Mouse (Mus musculus): Measurements from ENCODE around the gene Ywhah.

Ywhah gene

DNA sequence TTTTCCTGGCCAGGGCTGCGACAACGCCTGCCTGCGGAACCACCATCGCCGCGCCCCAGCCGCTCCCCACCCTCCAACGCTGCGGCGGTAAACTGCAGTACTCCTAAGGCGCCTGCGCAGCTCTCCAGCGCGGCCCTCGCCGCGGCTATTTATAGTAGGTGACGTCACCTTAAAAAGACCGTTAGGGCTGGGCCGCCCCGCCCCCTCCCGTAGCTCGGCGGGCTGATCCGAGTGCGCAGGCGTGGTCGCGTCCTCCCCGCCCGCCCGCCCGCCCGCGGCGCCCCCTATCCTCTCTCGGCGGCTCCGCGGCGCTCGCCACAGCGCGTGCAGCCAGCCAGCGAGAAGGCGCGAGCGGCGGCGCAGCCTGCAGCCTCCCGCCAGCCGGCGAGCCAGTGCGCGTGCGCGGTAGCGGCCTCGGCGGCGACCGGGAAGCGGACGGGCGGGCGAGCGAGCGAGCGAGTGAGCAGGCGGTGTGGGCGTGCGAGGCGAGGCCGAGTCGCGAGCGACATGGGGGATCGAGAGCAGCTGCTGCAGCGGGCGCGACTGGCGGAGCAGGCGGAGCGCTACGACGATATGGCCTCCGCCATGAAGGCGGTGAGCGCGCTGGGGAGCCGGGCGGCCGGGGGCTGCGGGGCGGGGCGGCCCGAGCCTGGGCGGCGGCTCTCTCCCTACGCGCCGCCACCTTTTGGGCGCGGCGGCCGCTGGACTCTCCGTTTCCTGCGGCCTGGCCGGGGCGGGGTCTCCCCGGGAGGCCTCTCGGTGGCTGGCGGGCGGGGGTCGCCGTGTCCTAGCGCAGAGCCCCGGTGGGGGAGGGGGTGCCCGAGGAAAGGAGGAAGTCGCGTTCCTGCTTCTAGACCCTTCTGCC, at the start of gene Ywhah:
Gene Ywhah (plus strand): TSS at position 256 of the 865 bp plus-strand sequence.
- peak; percentile 98 for DNase-seq (ENCODE audit: low spot score)

DNA sequence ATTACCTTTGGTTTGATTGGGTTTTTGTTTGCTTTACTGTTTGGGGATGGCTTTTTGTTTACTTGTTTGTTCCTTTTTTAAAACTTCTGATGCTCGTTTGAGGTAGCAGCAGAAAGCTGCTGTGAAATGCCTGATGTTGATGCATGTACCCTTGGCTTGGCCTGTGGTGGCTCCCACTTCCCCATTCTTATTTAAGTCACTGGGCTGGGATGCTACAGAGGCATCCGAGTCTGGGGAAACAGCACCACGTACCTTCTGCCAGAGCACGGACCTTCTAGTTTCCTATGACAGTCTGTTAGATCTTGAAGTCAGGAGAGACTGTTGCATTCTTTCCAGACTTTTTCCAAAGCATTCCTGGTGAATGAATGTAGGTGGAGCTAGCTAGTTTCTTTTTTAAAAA, 42.1 kb upstream of the Ywhah start:
- DNase-seq (ENCODE audit: low spot score): no peak

GRCm38 (mm10) chr5:32977179-32977578, 41.4 kb upstream of the Ywhah start:
- no peak for DNase-seq (ENCODE audit: low spot score)

- DNase-seq (ENCODE audit: low spot score): no peak
Measured at GRCm38 (mm10) chr5:32985379-32985778, 33.2 kb upstream of the Ywhah start.

- no peak for DNase-seq (ENCODE audit: low spot score)
Measured at GRCm38 (mm10) chr5:32987873-32988272, 30.7 kb upstream of the Ywhah start.

DNA sequence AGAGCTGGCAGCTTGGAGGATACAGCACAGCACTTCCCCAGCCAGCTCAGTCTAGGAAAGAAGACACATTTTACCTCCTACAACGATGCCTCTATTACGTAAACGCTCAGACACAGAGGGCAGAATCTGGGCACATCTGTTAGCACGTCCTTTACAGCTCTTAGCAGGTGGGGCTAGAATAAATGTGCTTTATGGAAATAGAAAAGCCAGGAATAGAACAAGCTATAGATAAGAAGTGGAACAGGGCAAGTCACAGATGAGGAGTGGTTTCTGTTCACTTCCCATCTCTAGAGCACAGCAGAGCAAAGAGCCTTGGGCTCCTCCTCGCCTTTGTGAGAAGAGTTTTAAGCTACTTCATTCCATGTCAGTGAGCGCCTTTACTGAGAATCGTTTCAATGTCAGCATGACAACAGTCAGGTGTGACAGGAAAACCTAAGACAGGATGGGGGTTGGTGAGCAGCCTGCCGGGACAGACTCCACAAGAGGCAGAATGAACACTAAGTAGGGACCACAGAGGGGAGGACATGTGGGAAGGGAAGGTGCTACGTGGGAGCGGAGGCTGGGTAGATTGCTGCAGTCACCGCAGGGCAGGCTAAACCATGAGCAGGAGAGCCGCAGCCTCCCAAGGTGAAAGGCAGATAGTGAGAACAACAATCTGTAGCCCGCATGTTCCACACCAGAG, 28.5 kb upstream of the Ywhah start:
- peak; percentile 60 for DNase-seq (ENCODE audit: low spot score)

DNA sequence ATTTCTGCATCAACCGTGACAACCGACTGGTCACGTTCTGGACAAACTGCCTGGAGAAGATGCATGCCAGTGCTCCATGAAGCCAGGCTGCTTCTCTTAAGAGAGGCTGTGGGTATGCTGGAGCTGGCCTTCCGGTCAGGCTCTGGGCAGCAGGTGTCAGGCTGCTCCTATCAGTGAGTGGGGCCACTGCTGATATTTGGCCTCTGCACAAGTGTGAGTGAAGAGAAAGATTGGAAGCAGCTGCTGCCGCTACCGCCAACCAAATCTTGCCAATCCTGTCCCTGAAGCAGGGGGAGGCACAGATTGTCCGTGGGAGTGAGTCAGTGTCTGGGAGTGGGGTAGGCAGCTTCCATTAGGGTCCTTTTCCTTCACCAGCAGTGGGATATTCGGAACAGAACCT, 27.5 kb upstream of the Ywhah start:
- DNase-seq (ENCODE audit: low spot score): peak; percentile 88

DNA sequence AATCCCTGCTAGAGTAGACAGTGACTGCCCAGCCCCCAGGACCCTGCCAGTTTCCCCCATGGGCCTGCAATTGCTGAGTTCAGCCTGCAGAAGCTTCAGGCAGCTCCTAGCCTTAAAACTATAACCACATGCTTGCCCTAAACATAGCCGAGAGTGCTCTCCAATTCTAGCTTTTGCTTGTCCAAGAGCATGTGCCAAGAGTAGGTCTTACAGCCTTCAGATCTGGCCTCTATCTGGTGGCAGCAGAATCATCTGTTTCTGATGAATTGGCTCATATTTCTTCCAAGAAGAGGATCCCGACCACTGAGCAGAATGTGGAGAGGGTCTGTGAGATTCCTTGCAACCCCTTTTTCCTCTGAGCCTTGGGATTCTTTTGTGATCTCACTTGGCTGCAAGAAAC, 24.1 kb upstream of the Ywhah start:
- DNase-seq (ENCODE audit: low spot score): no peak

DNA sequence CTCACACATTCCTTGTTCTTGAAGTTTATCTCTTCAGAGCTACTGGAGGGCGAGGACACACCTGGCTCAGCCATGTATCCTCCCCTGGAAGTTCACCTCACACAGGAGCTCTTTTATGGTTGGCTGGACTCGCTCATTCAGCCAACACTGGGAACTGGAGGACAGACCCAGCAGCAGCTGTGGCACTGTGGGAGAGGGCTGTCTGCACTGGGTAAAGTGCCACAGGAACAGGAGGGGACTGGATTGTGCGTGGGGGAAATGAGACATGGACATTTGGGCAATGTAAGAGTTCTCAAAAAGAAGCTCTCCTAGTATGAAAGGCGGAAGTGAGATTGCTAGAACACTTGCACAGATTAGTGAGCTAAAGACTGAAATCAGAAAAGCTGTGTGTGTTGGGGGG, 22.9 kb upstream of the Ywhah start:
- peak; percentile 63 for DNase-seq (ENCODE audit: low spot score)

GRCm38 (mm10) chr5:32996560-32996959, 22.1 kb upstream of the Ywhah start:
- no peak for DNase-seq (ENCODE audit: low spot score)

DNA sequence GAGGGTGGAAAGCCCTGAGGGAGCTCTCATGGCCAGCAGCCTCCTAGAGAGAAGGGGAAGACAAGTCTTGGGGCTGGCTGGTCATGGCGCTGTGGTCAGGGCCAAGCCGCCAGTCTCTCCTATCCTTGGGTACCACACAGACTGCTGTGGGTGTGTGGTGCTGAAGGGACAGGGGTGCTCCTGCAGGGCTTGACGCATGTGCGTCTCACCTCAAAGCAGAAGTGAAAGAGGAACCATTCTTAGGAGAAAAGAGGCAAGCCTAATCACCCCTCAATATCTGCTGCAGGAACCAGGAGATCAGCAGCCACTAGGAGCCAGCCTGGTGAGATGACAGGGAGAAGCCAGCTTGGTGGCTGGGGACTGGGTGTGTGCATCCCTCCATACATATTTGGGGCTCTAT, 20.9 kb upstream of the Ywhah start:
- peak; percentile 63 for DNase-seq (ENCODE audit: low spot score)

DNA sequence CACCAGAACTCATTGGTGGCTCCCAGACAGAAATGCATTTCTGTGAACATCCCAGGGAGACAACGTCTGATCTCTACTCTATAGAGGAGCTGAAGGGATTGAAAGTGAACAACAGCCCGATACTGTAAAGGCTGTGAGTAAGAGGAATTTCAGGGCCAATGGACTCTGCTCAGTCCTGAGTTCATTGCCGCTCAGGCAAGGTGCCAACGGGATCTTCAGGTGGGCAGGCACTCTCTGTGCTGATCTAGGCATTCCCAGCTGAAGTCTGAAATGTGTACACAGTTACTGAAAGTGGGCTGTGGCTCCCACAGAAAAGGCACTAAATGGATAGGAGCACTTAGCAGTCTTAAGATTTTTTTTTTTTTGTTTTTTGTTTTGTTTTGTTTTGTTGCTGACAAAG, 19.8 kb upstream of the Ywhah start:
- no peak for DNase-seq (ENCODE audit: low spot score)

DNA sequence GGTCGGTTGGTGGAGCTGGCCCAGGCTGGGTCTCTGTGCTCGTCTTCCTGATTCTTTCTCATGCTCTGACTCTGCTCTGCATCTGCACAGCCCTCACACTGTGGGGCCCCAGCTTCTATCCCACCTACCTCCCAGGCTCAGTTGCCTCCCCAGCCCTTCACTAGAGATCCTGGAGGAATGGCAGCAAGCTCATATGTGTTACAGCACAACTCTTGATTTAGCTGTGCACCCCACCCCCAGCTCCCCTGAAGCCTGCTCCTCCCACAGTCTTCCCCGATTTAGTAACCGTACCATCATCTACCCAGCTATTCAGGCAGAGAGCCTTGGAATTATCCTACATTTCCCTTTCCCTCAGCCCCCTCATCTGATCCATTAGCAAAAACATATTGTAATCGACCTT, 17.5 kb upstream of the Ywhah start:
- peak; percentile 65 for DNase-seq (ENCODE audit: low spot score)

DNA sequence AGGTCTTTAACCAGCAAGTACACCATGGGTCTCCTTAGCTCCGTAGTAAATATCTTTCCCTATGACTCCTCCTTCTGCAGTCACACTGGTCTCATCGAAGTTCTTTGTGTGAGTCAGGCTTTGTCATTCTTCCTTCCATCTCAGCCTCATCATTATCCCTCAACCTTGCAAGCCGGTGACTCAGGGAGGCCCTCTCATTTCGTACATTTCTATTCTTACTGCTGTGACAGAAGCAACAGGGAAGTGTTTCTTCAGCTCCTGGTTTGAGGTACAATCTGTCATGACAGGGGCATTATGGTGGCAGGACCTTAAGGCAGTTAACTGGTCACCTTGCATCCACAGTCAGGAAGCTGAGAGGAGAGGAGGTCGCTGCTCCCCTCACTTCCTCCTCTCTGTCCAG, 15.8 kb upstream of the Ywhah start:
- no peak for DNase-seq (ENCODE audit: low spot score)

DNA sequence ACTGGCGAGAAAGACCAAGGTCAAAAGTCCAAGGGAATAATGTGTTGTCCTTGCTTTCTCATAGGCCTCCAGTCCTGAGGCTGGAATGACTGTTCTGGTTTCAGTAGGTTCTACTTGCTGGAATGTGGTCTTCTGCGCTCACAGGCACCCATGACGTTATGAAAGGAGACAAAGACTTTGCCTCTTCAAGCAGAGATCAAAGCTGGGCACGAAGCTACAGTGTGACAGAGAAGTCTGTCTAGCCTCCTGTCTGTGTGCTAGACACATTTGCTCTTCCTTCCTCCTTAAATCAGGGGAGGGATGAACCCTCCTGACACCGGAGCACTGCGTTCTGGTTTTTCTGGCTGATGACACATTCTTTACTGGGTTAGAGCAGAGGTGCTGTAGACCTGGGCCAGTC, 15.1 kb upstream of the Ywhah start:
- peak; percentile 58 for DNase-seq (ENCODE audit: low spot score)

- no peak for DNase-seq (ENCODE audit: low spot score)
Measured at GRCm38 (mm10) chr5:33004110-33004509, 14.5 kb upstream of the Ywhah start.

GRCm38 (mm10) chr5:33005442-33006145, 13.0 kb upstream of the Ywhah start:
- peak; percentile 57 for DNase-seq (ENCODE audit: low spot score)

- DNase-seq (ENCODE audit: low spot score): peak; percentile 76
Measured at GRCm38 (mm10) chr5:33006670-33007069, 11.9 kb upstream of the Ywhah start.

DNA sequence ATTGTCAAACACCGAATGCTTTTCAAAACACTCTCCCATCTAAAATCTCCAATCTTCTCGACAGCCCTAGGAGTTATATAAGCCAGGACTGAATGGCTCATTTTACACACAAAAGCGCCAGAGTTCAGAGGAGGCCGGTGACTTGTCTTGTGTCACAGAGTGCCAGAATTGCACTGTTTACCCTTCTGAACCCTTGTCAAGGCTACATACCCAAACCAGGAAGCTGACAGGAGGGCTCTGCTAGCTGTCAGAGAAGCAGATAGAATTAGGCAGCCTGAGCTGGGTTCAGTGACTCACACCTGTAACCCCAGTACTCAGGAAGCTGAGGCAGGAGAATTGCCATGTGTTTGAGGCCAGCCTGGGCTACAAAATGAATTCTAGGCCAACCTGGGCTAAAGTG, 11.2 kb upstream of the Ywhah start:
- DNase-seq (ENCODE audit: low spot score): no peak

GRCm38 (mm10) chr5:33009301-33009700, 9.3 kb upstream of the Ywhah start:
- no peak for DNase-seq (ENCODE audit: low spot score)

DNA sequence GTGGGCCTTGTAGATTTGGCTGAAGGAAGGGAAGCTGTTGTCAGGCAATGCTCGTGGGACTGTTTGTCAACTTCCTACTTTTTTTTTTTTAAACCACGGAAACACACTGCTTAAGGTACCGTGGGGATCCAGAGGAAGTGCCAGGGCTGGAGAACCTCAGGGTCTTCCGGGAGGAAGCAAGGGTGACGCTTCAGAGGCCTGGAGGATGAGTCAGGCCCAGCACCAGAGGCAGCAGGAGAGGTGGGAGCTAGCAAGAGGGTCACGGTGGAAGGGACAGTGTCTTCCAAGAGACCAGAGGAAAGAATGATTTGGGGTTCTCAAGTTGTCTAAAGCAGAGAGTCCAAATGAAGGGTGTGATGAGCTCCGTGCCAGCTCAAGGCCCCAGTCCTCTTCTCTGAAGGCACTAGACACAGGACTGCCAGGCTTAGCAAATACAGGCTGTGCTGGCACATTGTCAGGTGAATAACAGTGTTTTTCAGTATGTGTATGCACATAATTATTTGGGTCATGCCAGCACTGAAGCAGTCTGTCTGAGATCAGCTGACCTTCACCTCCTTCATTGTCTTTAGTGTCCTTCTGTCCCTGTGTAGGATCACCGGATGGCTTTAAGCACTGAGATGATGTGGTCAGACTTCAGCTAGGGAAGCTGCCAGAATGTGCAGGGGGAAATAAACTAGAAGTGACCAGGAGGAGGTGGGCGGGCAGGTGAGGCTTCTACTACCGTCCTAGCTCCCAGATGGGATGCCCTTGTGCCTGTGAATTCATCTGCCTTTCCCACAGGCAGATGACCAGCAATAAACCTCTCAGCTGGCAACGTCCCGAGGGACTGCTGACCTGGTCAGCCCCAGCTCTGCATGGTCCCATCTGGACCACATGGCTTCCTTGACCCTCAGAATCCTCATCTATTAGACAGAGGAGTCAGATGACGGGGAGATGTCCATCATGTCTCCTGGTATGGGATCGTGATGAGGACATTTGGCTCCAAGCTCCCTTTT, 8.5 kb upstream of the Ywhah start:
- DNase-seq (ENCODE audit: low spot score): no peak

All from layer of hippocampus, adult 11-12 months (tissue).